Mouse (Mus musculus): ENCODE results near the gene Btn1a1. TPM values are rescaled to one million over a fixed set of nuclear protein-coding genes. Genes with fewer than 3 reads are reported as not detected.
A peak's percentile ranks its signal among the peaks of the same experiment; 100 is the strongest.

Gene Btn1a1
- polyA plus RNA-seq, 1 experiment: 2.4 TPM

DNA sequence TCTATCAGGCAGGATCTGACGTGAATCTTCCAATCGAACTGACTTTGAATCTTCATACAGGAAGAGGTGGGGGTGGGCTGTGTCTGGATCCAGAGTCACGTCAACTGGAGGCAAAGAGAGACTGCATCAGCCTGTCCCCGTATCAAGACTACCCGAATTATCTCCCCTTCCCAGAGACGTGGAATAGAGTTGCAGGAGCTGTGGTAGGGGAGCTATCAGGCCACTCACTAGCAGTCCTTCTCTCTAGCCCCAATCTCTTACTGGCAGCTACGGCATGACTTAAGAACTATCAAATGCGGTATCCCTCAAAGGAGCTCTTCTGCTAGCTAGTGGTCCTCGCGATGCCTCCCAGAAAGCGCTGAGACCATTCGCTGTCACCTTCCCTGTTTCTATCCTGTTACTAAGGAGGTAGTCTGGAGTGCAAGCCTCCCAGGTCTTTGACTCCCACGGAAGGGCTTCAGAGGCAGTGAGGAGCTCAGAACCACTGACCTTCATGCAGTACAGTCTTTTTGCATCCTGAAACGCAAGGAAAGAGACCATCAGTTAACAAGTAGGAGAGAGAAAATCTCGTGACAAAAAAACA is 6.3 kb downstream of the Btn1a1 start:
- TF ChIP-seq GATA1 (IDR thresholded peaks at IDR 0.05; ENCODE audit: low read length): peak; percentile 96

DNA sequence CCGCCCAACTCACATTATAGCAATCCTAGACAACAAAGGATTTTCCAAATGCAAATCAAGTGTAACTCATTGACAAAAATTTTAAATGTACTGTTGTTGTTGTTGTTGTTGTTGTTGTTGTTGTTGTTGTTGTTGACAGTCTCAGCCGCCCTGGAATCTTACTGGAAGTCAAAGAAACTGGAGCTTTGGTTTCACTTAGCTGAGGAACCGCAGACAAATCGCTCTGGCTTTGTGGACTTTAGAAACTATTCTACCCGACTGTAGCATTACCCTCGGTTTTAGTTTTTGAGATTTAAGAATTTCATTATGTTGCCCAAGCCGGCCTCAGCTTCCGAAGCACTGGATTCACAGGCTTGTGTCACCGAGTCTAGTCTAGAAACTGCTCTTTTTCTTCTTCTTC is 11.8 kb downstream of the Btn1a1 start:
- no peak for TF ChIP-seq GATA1 (IDR thresholded peaks at IDR 0.05; ENCODE audit: low read length)

DNA sequence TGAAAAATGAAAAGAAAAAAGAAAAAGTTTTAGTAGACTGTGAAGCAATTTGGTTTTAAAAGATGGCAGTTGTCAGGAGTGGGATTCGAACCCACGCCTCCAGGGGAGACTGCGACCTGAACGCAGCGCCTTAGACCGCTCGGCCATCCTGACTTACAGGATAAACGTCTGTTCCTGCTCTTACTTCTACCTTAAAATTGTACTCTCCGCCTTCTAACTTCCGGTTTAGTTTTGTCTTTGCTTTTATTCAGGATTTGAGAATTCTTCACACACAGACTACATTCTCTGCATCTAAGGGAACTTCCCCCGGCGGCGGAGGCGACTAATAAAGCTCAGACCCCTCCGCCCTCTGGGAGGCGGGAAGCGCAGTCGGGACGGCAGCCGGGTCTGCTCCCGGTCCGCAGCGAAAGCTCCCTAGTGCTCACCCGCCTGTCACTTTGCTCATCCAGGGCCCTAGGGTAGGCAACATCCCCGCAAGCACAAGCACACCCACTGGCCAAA is 12.3 kb downstream of the Btn1a1 start:
- TF ChIP-seq GATA1 (IDR thresholded peaks at IDR 0.05; ENCODE audit: low read length): no peak

DNA sequence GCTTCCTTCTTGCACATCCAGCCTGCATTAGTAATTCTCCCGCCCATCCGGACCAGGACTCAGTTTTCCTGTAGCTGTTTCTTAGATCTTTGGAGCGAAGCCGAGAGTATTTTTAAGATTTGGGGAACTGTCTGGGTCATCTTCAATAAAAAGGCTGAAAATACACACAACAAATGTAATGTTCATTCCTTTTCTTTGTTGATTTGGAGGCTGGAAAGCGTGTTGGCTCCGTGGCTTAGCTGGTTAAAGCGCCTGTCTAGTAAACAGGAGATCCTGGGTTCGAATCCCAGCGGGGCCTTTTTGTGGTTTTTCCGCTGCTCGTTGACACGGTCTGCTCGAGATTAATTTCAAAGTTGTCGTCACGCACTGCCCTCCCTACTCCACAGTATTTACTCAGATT is 15.3 kb downstream of the Btn1a1 start:
- no peak for TF ChIP-seq GATA1 (IDR thresholded peaks at IDR 0.05; ENCODE audit: low read length)

DNA sequence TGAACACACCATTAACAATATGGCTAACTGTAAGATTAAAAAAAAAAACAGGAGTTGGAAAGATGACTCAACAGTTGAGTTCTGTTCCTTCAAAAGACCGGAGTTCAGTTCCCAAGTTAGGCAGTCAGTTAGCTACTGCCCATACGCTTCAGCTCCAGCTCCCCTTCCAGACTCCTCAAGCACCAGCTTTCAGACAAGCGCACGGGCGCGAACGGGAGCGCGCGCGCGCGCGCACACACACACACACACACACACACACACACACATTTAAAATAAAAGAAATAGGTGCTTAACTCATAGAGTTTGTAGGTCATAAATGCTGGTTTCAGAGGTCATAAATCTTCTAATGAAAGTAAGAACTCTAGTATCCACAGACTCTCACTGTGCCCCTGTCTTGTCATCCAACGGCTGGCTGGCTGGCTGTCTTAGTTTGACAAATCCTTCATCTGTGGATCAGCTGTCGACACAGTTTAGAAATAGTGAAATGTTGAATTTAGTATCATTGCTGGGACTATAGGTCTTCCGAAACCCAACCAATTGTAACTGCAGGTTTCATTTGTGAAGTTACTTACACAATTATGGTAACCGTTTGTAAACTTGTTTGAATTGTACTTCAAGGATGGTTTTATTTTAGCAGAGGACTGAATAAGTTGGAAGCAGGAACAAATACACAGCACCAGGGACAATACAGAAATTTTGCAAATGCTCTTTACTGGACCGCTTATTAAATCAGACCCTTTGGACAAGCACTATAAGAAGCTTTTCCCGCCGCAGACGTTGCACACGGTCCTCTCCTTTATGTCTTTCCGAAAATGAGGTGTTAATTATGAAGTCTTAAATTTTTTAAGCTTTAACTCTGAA is 16.2 kb downstream of the Btn1a1 start:
- TF ChIP-seq GATA1 (IDR thresholded peaks at IDR 0.05; ENCODE audit: low read length): no peak

DNA sequence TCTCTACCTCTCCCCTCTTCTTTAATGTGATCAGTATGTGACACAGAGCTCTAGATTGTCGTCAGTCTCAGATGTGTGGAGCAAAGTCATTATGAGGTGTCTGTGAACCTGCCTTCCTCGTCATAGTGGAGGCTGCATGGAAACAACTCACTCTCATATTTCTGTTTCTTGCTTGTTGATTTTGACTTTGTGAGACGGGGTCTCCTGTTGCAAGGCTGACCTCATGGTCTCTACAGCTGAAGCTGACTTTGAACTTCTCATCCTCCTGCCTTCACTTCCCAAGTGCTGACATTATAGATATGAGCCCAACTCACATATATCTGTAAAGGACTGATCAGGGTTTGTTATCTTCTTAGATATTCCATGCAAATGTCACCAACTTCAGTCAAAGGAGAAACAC is 16.9 kb downstream of the Btn1a1 start:
- TF ChIP-seq GATA1 (IDR thresholded peaks at IDR 0.05; ENCODE audit: low read length): peak; percentile 9

DNA sequence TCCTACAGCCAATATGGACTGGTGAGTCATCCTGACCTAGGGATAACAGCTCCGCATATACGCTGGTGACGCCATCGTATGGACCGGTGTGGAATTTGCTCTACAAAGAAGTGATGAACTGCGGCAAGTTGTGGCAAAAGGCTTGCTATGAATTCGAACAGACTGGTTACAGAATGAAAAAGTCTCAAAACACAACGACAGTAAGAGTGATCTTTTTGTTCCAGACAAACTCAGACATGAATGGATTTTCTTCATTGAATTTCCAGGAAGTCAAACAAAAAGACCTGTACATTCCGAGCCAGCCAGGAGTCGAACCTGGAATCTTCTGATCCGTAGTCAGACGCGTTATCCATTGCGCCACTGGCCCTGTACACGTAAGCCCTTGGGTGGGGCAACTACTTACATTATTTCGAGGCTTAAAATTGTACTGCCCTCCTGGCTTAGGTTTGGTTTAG is 19.2 kb downstream of the Btn1a1 start:
- TF ChIP-seq GATA1 (IDR thresholded peaks at IDR 0.05; ENCODE audit: low read length): no peak

DNA sequence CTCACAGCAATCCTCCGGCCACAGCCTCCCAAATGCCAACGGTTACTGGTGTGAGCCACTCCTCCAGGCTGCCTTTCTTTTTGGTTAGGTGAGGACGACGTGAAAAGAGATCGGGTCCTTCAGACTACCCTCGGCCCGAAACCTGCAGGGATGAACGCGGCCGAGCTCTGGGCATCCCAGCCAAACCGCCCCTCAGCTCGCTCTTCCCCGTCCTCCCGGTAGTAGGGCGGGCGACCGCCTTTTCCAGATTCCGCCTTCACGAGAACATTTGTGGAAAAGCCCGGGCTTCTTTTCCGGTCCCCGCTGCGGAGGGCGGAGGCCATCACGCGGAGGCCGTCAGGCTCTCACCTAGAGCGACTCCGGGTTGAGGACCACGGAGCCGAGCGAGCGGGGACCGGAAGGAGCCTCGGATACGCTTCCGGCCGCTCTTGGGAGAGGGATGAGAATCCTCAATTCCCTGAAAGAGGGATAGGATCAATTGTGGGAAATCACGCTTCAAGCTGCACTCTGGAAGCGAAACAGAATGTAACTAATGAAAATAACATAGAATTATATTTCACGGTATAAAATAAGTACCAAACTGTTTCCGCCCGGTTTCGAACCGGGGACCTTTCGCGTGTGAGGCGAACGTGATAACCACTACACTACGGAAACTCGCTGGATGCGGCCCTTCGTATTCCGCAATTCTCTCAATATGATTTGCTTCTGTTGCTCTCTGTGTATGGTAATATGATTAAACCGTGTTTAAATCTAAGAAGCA is 20.0 kb downstream of the Btn1a1 start:
- no peak for TF ChIP-seq GATA1 (IDR thresholded peaks at IDR 0.05; ENCODE audit: low read length)

DNA sequence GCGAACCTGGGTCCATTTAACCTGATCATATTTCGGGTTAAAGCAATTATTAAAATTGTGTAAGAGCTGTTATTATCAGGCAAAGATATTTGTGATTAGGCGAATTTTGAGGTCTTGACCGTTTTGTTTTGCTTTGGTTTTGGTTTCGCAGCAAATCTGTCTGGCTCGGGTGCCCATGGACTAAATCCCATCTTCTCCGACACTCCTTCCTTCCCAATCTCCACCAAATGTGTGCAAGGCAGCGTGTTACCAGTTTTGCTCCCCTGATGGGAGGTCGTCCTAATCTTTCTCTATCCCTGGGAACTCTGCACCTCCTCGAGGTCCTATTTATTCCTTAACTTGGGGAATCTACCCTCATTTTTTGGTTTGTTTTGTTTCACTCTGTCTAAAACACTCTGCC is 20.5 kb downstream of the Btn1a1 start:
- no peak for TF ChIP-seq GATA1 (IDR thresholded peaks at IDR 0.05; ENCODE audit: low read length)

DNA sequence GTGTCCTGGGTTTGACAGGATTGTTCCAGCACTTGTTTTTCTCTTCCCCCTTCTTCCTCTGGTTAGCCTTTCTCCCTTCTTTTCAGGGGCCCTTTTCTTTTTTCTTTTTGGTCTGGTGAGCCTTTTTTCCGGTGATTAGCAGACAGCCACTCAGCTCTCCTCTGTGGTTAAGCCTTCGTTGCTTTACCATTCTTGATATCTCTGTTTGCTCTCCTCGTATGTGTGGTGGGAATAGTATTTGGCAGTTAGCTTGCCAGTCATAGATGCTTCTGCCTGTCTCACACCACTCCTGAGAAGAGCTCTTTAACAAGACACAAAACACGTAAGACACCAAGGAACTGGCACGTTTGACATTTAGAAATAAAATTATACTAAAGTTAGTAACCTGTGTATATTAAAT is 21.2 kb downstream of the Btn1a1 start:
- TF ChIP-seq GATA1 (IDR thresholded peaks at IDR 0.05; ENCODE audit: low read length): no peak

DNA sequence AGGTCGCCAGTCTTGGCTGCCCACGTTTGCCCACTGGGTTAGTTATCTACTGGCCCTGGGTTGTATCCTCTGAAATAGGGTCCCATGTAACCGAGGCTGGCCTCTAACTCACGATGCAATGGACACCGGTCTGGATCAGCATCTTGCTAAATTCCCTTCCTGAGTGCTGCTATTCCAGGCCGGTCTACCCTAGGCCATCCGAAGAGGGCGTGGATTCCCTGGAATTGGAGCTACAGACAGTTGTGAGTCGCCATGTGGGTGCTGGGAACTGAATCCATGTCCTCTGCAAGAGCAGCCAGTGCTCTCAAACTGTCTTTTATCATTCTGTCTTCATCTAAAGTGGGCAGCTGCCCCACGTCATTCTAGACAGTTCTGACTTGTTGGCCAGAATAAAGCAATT is 25.8 kb downstream of the Btn1a1 start:
- no peak for TF ChIP-seq GATA1 (IDR thresholded peaks at IDR 0.05; ENCODE audit: low read length)

DNA sequence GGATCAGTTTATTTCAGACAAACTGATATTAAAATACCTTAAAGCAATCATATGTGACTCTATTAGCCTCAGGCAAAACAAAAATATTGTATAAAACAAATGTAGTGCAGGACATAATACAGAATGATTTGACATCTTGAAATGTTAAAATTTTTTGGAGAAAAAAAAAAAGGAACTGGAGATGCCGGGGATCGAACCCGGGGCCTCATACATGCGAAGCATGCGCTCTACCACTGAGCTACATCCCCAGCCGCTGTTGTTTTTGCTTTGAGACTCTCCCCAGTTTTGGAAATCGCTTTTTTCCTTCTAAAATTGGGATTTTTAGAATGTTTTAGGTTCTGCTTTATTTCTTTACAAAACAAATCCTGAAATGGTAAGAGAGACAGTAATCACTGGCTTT is 27.2 kb downstream of the Btn1a1 start:
- no peak for TF ChIP-seq GATA1 (IDR thresholded peaks at IDR 0.05; ENCODE audit: low read length)

DNA sequence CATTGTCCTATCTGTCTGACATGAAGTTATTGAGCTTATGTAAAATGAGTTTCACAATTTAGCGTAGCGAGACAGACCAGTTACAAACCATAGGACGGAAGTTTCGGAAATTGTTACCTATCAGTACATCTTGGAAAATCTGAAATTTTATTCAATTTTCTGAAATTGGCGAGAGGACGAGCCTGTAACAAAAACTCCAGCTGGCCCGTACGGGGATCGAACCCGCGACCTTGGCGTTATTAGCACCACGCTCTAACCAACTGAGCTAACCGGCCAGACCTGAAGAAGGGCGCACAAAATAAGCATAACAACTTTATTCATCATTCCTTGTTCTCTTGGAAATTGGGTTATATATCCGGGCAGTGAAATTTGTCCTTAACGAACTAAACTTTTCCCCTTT is 27.8 kb downstream of the Btn1a1 start:
- no peak for TF ChIP-seq GATA1 (IDR thresholded peaks at IDR 0.05; ENCODE audit: low read length)

DNA sequence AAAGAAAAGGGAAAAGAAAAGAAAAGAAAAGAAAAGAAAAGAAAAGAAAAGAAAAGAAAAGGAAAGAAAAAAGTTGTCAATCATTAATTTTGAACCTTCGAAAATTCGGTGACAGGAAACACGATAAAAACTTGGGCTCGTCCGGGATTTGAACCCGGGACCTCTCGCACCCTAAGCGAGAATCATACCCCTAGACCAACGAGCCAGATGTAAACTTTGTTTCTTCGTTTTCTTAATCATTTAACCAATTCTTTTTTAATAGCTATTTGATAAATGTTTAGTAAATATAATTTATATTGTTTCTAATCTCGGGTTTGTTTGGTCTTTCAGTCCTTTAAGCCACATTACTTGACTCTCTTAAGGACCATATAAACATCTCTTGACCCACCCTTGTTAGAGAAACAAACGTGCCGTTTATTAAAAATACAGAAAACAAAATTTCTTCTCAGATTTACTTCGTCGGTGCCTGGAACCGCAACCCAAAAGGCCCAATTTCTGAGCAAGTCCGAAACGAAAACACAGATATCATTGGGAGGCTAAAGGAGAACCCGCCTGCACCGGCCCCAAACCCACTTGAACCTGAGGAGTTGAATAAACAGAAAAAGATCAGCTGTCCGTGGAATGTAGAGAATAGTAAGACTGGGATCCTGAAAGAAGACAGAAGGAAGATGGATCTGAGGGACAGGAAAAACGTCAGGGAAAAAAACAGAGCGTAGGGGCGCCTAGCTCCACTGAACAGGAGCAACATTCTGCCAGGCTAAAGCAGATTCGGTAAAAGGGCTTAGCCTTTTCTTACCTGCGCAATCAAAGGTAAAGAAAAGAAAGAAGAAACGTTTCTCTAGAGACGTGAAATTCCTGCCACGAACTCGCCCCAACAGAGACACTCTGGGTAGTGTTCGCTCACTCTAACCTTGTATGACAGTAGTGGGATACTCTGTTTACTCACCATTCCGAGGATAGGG is 28.6 kb downstream of the Btn1a1 start:
- TF ChIP-seq GATA1 (IDR thresholded peaks at IDR 0.05; ENCODE audit: low read length): no peak

DNA sequence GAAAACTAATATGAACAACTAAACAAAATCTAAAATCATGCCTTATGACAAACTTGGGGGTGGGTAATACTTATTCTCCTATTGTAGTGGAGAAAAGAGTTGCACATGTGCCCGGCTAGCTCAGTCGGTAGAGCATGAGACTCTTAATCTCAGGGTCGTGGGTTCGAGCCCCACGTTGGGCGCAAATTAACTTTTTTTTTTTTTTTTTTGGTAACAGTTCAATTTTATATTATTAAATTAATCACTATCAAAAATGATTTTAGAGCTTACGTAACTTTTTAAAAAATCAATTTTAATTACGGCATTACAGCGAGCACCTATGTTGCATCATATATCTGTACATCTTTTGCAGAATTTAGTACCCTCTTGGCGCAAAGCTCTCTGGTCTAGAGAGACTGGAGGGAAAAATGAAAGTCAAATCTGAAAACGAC is 29.5 kb downstream of the Btn1a1 start:
- TF ChIP-seq GATA1 (IDR thresholded peaks at IDR 0.05; ENCODE audit: low read length): no peak

Data from G1E-ER4 (cell line).